In genomic region chr19:33056372-33056791, GRCm38 (mm10) we compare ENCODE assay signal across 15 mouse cellular contexts.
DNase-seq lines count a peak whose midpoint lies in the region; ATAC-seq lines count a peak whose summit lies in the region.
"Had no signal": no experiment of that assay in that cellular context is flagged by ENCODE, and none has a peak within 500 bp of the region (broad histone marks: within the 10 kb centered on the region; RNA-seq: fewer than 3 reads in every experiment).

No protein-coding gene starts in this region.

- 53% methylated on average over 10 of the region's 10 CpGs for WGBS in intestine, embryonic 16.5 days
- WGBS in hindbrain, embryonic 10.5 days = 76% methylated on average over 10 of the region's 10 CpGs
- 63% methylated on average over 10 of the region's 10 CpGs for WGBS in midbrain, embryonic 16.5 days

- H3K9me3 ChIP-seq in intestine, embryonic 16.5 days (ENCODE audit: control insufficient read depth, low read length) = no peaks in the 10 kb centered on the region
- no peaks in the 10 kb centered on the region for H3K9me3 ChIP-seq in hindbrain, embryonic 10.5 days
- H3K9me3 ChIP-seq in midbrain, embryonic 16.5 days (replicated peaks; ENCODE audit: control insufficient read depth, low read length, poor library complexity, severe bottlenecking) = no peaks in the 10 kb centered on the region
- H3K9me3 ChIP-seq: forebrain, embryonic 12.5 days; liver, embryonic 15.5 days; midbrain, embryonic 12.5 days; neural tube, embryonic 12.5 days had no signal

- intact Hi-C loops in gastrocnemius, postnatal 14 days (cut with DNase I; ENCODE audit: low total_unique reads) = no loop called here

- no peaks in the 10 kb centered on the region for H3K27me3 ChIP-seq in intestine, embryonic 16.5 days (replicated peaks; ENCODE audit: control insufficient read depth, insufficient read depth, low read length)
- H3K27me3 ChIP-seq in hindbrain, embryonic 10.5 days (ENCODE audit: insufficient read depth, poor library complexity, severe bottlenecking) = no peaks in the 10 kb centered on the region
- H3K27me3 ChIP-seq in midbrain, embryonic 16.5 days (ENCODE audit: control insufficient read depth, insufficient read depth, low read depth, low read length) = no peaks in the 10 kb centered on the region
- H3K27me3 ChIP-seq: forebrain, embryonic 12.5 days; liver, embryonic 15.5 days; midbrain, embryonic 12.5 days; neural tube, embryonic 12.5 days had no signal

- DNase-seq in gastrocnemius, postnatal 14 days = peak; percentile 17
- DNase-seq in gastrocnemius, adult 8-10 months (ENCODE audit: low spot score in 2 of 2) = no peak
- peak; percentile 33 for DNase-seq in ovary, adult 18-20 months (ENCODE audit: low spot score)
- DNase-seq in ovary, postnatal 14 days (ENCODE audit: low spot score) = no peak
- peak; percentile 39 for DNase-seq in thymus, postnatal 14 days
- DNase-seq in hindbrain, embryonic 10.5 days (ENCODE audit: low spot score) = no peak
- DNase-seq: cerebellum, postnatal 25 days; kidney, adult 2 months; right cerebral cortex, postnatal 25 days had no signal

- no peak overlapping the region for H3K4me3 ChIP-seq in intestine, embryonic 16.5 days (ENCODE audit: low read length)
- H3K4me3 ChIP-seq in hindbrain, embryonic 10.5 days = no peak overlapping the region
- H3K4me3 ChIP-seq in midbrain, embryonic 16.5 days (ENCODE audit: low read depth, low read length) = no peak overlapping the region
- H3K4me3 ChIP-seq: forebrain, embryonic 12.5 days; liver, embryonic 15.5 days; midbrain, embryonic 12.5 days; neural tube, embryonic 12.5 days had no signal

- H3K27ac ChIP-seq in intestine, embryonic 16.5 days (ENCODE audit: low read length) = no peak overlapping the region
- H3K27ac ChIP-seq in hindbrain, embryonic 10.5 days = no peak overlapping the region
- no peak overlapping the region for H3K27ac ChIP-seq in midbrain, embryonic 16.5 days (ENCODE audit: low read length)
- H3K27ac ChIP-seq: forebrain, embryonic 12.5 days; liver, embryonic 15.5 days; midbrain, embryonic 12.5 days; neural tube, embryonic 12.5 days had no signal

- H3K9ac ChIP-seq in intestine, embryonic 16.5 days (ENCODE audit: low read depth, low read length) = no peak overlapping the region
- no peak overlapping the region for H3K9ac ChIP-seq in midbrain, embryonic 16.5 days (ENCODE audit: low read depth, low read length)
- H3K9ac ChIP-seq: forebrain, embryonic 12.5 days; liver, embryonic 15.5 days; midbrain, embryonic 12.5 days; neural tube, embryonic 12.5 days had no signal

- peak; percentile 26; the same call in 1 of the 2 replicates for ATAC-seq in intestine, embryonic 16.5 days
- ATAC-seq in midbrain, embryonic 16.5 days = no peak

- no peaks in the 10 kb centered on the region for H3K4me1 ChIP-seq in intestine, embryonic 16.5 days (ENCODE audit: control insufficient read depth, insufficient read depth, low read length)
- H3K4me1 ChIP-seq in hindbrain, embryonic 10.5 days (replicated peaks) = no peaks in the 10 kb centered on the region
- no peaks in the 10 kb centered on the region for H3K4me1 ChIP-seq in midbrain, embryonic 16.5 days (ENCODE audit: control insufficient read depth, insufficient read depth, low read length)
- H3K4me1 ChIP-seq: forebrain, embryonic 12.5 days; liver, embryonic 15.5 days; midbrain, embryonic 12.5 days; neural tube, embryonic 12.5 days had no signal

- H3K4me2 ChIP-seq in intestine, embryonic 16.5 days (ENCODE audit: low read depth, low read length) = no peak overlapping the region
- H3K4me2 ChIP-seq in midbrain, embryonic 16.5 days (ENCODE audit: low read length) = no peak overlapping the region
- H3K4me2 ChIP-seq: forebrain, embryonic 12.5 days; liver, embryonic 15.5 days; midbrain, embryonic 12.5 days; neural tube, embryonic 12.5 days had no signal

- no peaks in the 10 kb centered on the region for H3K36me3 ChIP-seq in intestine, embryonic 16.5 days (ENCODE audit: control insufficient read depth, insufficient read depth, low read length)
- H3K36me3 ChIP-seq in hindbrain, embryonic 10.5 days = no peaks in the 10 kb centered on the region
- no peaks in the 10 kb centered on the region for H3K36me3 ChIP-seq in midbrain, embryonic 16.5 days (ENCODE audit: control insufficient read depth, insufficient read depth, low read length)
- H3K36me3 ChIP-seq: forebrain, embryonic 12.5 days; liver, embryonic 15.5 days; midbrain, embryonic 12.5 days; neural tube, embryonic 12.5 days had no signal

Comparison
In these comparisons a context has a peak if more than half of its experiments do, and no peak if none do; other contexts are left out.
1. DNase-seq: peak in gastrocnemius, postnatal 14 days (single experiment), ovary, adult 18-20 months (single experiment) and thymus, postnatal 14 days (single experiment); none in gastrocnemius, adult 8-10 months (0 of 2), ovary, postnatal 14 days (single experiment) and hindbrain, embryonic 10.5 days (single experiment).